Mouse (Mus musculus) lung, adult 2 months (tissue): ENCODE measurements around the gene Strip1.

Experiments used
- CTCF ChIP-seq: fragments of 200-500 bp; IDR thresholded peaks from 2 replicates; pipeline ENCODE4 v1.5.1; 2011; ENCODE audit warnings: mild to moderate bottlenecking, low read length, control low read depth; ENCODE audit not compliant: insufficient read depth
- POLR2A ChIP-seq: fragments of 200-500 bp; IDR thresholded peaks from 2 replicates; pipeline ENCODE4 v1.6.1; 2011; ENCODE audit warnings: low read depth, mild to moderate bottlenecking, control low read depth, low read length, borderline replicate concordance; ENCODE audit errors: extremely low read depth

DNA sequence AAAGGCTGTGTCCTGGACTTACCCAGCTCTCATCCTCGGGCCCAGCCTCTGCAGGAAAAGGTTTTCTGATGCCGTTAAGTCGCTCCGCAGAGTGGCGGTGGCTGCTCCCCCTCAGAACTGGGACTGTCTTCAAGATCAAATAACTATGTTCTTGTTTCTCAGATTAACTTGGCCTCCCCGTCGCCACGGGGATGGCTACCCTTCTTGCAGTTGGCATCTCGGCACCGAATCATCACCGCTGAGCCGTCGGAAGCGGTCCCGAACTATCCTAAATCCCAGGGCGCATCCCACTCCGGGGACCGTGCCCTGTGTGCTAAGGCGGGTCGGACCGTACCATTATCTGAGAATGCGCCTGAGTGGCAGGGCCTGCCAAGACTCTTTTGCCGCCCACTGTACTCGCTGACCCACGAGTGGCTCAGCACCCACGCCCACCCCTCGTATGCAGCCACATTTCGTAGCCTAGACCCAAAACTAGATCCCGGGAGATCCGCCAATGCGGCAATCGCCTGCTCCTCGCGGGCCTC, 35.5 kb downstream of the Strip1 start:
- TF ChIP-seq POLR2A (no peak), CTCF (no peak)
